In genomic region chr17:15977374-15978031, GRCm38 (mm10) we compare ENCODE assay signal across 9 mouse cellular contexts.
A peak's percentile ranks its signal among the peaks of the same experiment; 100 is the strongest.
DNase-seq lines count a peak whose midpoint lies in the region; ATAC-seq and TF ChIP-seq lines count a peak whose summit lies in the region.
"Had no signal": no experiment of that assay in that cellular context is flagged by ENCODE, and none has a peak within 500 bp of the region (broad histone marks: within the 10 kb centered on the region; RNA-seq: fewer than 3 reads in every experiment).

No protein-coding gene starts in this region.

- TF ChIP-seq POLR2A in cerebellum, adult 2 months (IDR thresholded peaks at IDR 0.05; ENCODE audit: borderline replicate concordance, insufficient read depth, low read length): no peak
- no peak for TF ChIP-seq POLR2A in CH12.LX (IDR thresholded peaks at IDR 0.05; ENCODE audit: low read depth, low read length)

- DNase-seq in cerebellum, postnatal 14 days: peak; percentile 29
- DNase-seq in cerebellum, adult 2 months: no peak
- DNase-seq in CH12.LX (ENCODE audit: extremely low read depth): peak; percentile 81
- DNase-seq in gastrocnemius, postnatal 25 days: peak; percentile 46
- no peak for DNase-seq in testis, postnatal 14 days (ENCODE audit: low spot score)
- no peak for DNase-seq in layer of hippocampus, adult 2 months (ENCODE audit: low spot score in 2 of 2)
- DNase-seq in cerebellum, adult 9-11 months: no peak
- DNase-seq: spleen, adult 18-20 months had no signal

- dilution Hi-C loops in CH12.LX (cut with MboI; ENCODE audit: extremely low pct_ligation_motif_present, extremely low pct_unique_long_range_greater_than_20kb, low sequenced_read_pairs): no loop called here

- no peaks in the 10 kb centered on the region for H3K4me1 ChIP-seq in cerebellum, adult 2 months (ENCODE audit: control insufficient read depth, insufficient read depth, low read length)
- peaks cover 0 to 13% of the 10 kb centered on the region in 2 experiments; a peak in 2 of 4 replicates for H3K4me1 ChIP-seq in CH12.LX (ENCODE audit: control insufficient read depth in 1 of 2, insufficient read depth in 2 of 2)
- peaks cover 15% of the 10 kb centered on the region for H3K4me1 ChIP-seq in midbrain, embryonic 13.5 days (replicated peaks)

- no peak overlapping the region; the same call in 1 of the 2 replicates for H3K4me2 ChIP-seq in CH12.LX (ENCODE audit: insufficient read depth, low read depth, poor library complexity, severe bottlenecking)
- H3K4me2 ChIP-seq in midbrain, embryonic 13.5 days (replicated peaks): no peak overlapping the region

- no peaks in the 10 kb centered on the region for H3K36me3 ChIP-seq in CH12.LX (replicated peaks in 1 of 2; ENCODE audit: control insufficient read depth in 1 of 2, insufficient read depth in 1 of 2, low read length in 1 of 2)
- no peaks in the 10 kb centered on the region for H3K36me3 ChIP-seq in midbrain, embryonic 13.5 days

- no peak for TF ChIP-seq CTCF in cerebellum, adult 2 months (IDR thresholded peaks at IDR 0.05; ENCODE audit: borderline replicate concordance, insufficient read depth, low read depth, low read length)
- no peak for TF ChIP-seq CTCF in CH12.LX (conservative IDR thresholded peaks at IDR 0.05 in 1 of 2, IDR thresholded peaks at IDR 0.05 in 1 of 2; ENCODE audit: low read depth in 2 of 2, low read length in 2 of 2)
- TF ChIP-seq CTCF in layer of hippocampus, adult 2 months (conservative IDR thresholded peaks at IDR 0.05): no peak

- ATAC-seq in midbrain, embryonic 13.5 days: peak; percentile 98

- H3K9me3 ChIP-seq in CH12.LX (replicated peaks; ENCODE audit: low read length): no peaks in the 10 kb centered on the region
- no peaks in the 10 kb centered on the region for H3K9me3 ChIP-seq in midbrain, embryonic 13.5 days

- WGBS in cerebellum, adult 2 months: 16% methylated on average over 7 of the region's 7 CpGs
- WGBS in midbrain, embryonic 13.5 days: 17% methylated on average over 7 of the region's 7 CpGs

- no peak overlapping the region for H3K9ac ChIP-seq in CH12.LX (ENCODE audit: insufficient read depth, low read depth)
- 0 out of 2 replicates have a peak overlapping the region, but pooled peaks have one; percentile 11 for H3K9ac ChIP-seq in midbrain, embryonic 13.5 days (replicated peaks)

- no peaks in the 10 kb centered on the region for H3K79me2 ChIP-seq in CH12.LX (replicated peaks; ENCODE audit: control insufficient read depth, extremely low read depth, insufficient read depth, poor library complexity, severe bottlenecking)

- in situ Hi-C loops in CH12.LX (cut with MboI; ENCODE audit: low pct_ligation_motif_present, low pct_unique_long_range_greater_than_20kb, low sequenced_read_pairs): no loop called here

- H3K27me3 ChIP-seq in cerebellum, adult 2 months (ENCODE audit: control insufficient read depth, insufficient read depth, low read length): no peaks in the 10 kb centered on the region
- peaks cover 4% of the 10 kb centered on the region for H3K27me3 ChIP-seq in CH12.LX (replicated peaks)
- H3K27me3 ChIP-seq in midbrain, embryonic 13.5 days: no peaks in the 10 kb centered on the region

- TF ChIP-seq RAD21 in CH12.LX (IDR thresholded peaks at IDR 0.05; ENCODE audit: low read depth, low read length): no peak

- H3K27ac ChIP-seq in cerebellum, adult 2 months (ENCODE audit: insufficient read depth, low read length): no peak overlapping the region
- H3K27ac ChIP-seq in CH12.LX (ENCODE audit: insufficient read depth, low read depth): no peak overlapping the region
- H3K27ac ChIP-seq in midbrain, embryonic 13.5 days: peak overlapping the region; percentile 75
- H3K27ac ChIP-seq in layer of hippocampus, adult 2 months: no peak overlapping the region

- H3K4me3 ChIP-seq in cerebellum, adult 2 months (replicated peaks; ENCODE audit: insufficient read depth, low read depth, low read length): no peak overlapping the region
- no peak overlapping the region for H3K4me3 ChIP-seq in CH12.LX (replicated peaks in 1 of 3; ENCODE audit: low read depth in 2 of 3, low read length in 2 of 3, poor library complexity in 1 of 3)
- H3K4me3 ChIP-seq in midbrain, embryonic 13.5 days (replicated peaks): no peak overlapping the region
- H3K4me3 ChIP-seq in layer of hippocampus, adult 2 months: no peak overlapping the region

- TF ChIP-seq EP300 in CH12.LX (IDR thresholded peaks at IDR 0.05; ENCODE audit: low read length): no peak

TF ChIP-seq in CH12.LX, 34 proteins besides CTCF, POLR2A, EP300 and RAD21:
- TF ChIP-seq ETS1 (conservative IDR thresholded peaks at IDR 0.05; ENCODE audit: low read depth, low read length) (peak; percentile 68), TCF12 (IDR thresholded peaks at IDR 0.05; ENCODE audit: low read depth, low read length) (peak; percentile 63; the same call in 1 of the 2 replicates), UBTF (IDR thresholded peaks at IDR 0.05; ENCODE audit: low read depth, low read length) (no peak), IRF4 (IDR thresholded peaks at IDR 0.05; ENCODE audit: low read depth, low read length) (peak; percentile 47; the same call in 1 of the 2 replicates), POLR2AphosphoS2 (IDR thresholded peaks at IDR 0.05; ENCODE audit: low read depth, low read length) (no peak), ZKSCAN1 (IDR thresholded peaks at IDR 0.05; ENCODE audit: borderline replicate concordance, low read depth, low read length) (no peak), BHLHE40 (IDR thresholded peaks at IDR 0.05; ENCODE audit: low read depth, low read length) (peak; percentile 67)

Comparison
In these comparisons a context has a peak if more than half of its experiments do, and no peak if none do; other contexts are left out.
1. DNase-seq: peak in cerebellum, postnatal 14 days (2 of 2), CH12.LX (single experiment) and gastrocnemius, postnatal 25 days (single experiment); none in cerebellum, adult 2 months (0 of 2), testis, postnatal 14 days (single experiment), layer of hippocampus, adult 2 months (0 of 2) and cerebellum, adult 9-11 months (single experiment).